Mouse (Mus musculus): Measurements from ENCODE around the gene Krtcap2. TPM values are rescaled to one million over a fixed set of nuclear protein-coding genes. Genes with fewer than 3 reads are reported as not detected.

The Krtcap2 gene
- polyA plus RNA-seq, 1 experiment = 183 TPM

GRCm38 (mm10) chr3:89206695-89207094, 39.1 kb upstream of the Krtcap2 start:
- H3K36me3 ChIP-seq (ENCODE audit: control insufficient read depth, insufficient read depth, low read length) = peaks cover 47% of the 10 kb centered on the region
- no peak for TF ChIP-seq POLR2A (IDR thresholded peaks at IDR 0.05; ENCODE audit: control insufficient read depth, extremely low read depth, insufficient read depth, low read length, poor library complexity)
- TF ChIP-seq CTCF (IDR thresholded peaks at IDR 0.05; ENCODE audit: borderline replicate concordance, control insufficient read depth, extremely low read depth, insufficient read depth, low read length, poor library complexity) = no peak
- H3K4me1 ChIP-seq (replicated peaks; ENCODE audit: control insufficient read depth, insufficient read depth, low read length) = peaks cover 6% of the 10 kb centered on the region
- DNase-seq = no peak
- H3K4me3 ChIP-seq (ENCODE audit: control insufficient read depth, insufficient read depth, low read length) = no peak overlapping the region
- 83% methylated on average over 2 of the region's 2 CpGs for WGBS
- no peak overlapping the region for H3K27ac ChIP-seq (ENCODE audit: control insufficient read depth, insufficient read depth, low read length)
- H3K27me3 ChIP-seq (ENCODE audit: control insufficient read depth, insufficient read depth, low read length) = no peaks in the 10 kb centered on the region

- WGBS = 95% methylated on average over 13 of the region's 13 CpGs
- H3K4me3 ChIP-seq (ENCODE audit: control insufficient read depth, insufficient read depth, low read length) = no peak overlapping the region
- H3K27me3 ChIP-seq (ENCODE audit: control insufficient read depth, insufficient read depth, low read length) = no peaks in the 10 kb centered on the region
- H3K4me1 ChIP-seq (replicated peaks; ENCODE audit: control insufficient read depth, insufficient read depth, low read length) = peaks cover 3% of the 10 kb centered on the region
- H3K27ac ChIP-seq (ENCODE audit: control insufficient read depth, insufficient read depth, low read length) = no peak overlapping the region
- no peak for DNase-seq
- peaks cover 47% of the 10 kb centered on the region for H3K36me3 ChIP-seq (ENCODE audit: control insufficient read depth, insufficient read depth, low read length)
- TF ChIP-seq CTCF (IDR thresholded peaks at IDR 0.05; ENCODE audit: borderline replicate concordance, control insufficient read depth, extremely low read depth, insufficient read depth, low read length, poor library complexity) (no peak), POLR2A (IDR thresholded peaks at IDR 0.05; ENCODE audit: control insufficient read depth, extremely low read depth, insufficient read depth, low read length, poor library complexity) (no peak)
Measured at GRCm38 (mm10) chr3:89208075-89208657, 37.6 kb upstream of the Krtcap2 start.

GRCm38 (mm10) chr3:89208736-89209135, 37.0 kb upstream of the Krtcap2 start:
- Histone ChIP-seq H3K36me3 (ENCODE audit: control insufficient read depth, insufficient read depth, low read length) (peaks cover 47% of the 10 kb centered on the region), H3K4me1 (replicated peaks; ENCODE audit: control insufficient read depth, insufficient read depth, low read length) (no peaks in the 10 kb centered on the region; the same call in 1 of the 2 replicates), H3K4me3 (ENCODE audit: control insufficient read depth, insufficient read depth, low read length) (no peak overlapping the region), H3K27me3 (ENCODE audit: control insufficient read depth, insufficient read depth, low read length) (no peaks in the 10 kb centered on the region), H3K27ac (ENCODE audit: control insufficient read depth, insufficient read depth, low read length) (no peak overlapping the region)
- 91% methylated on average over 6 of the region's 6 CpGs for WGBS
- no peak for DNase-seq
- TF ChIP-seq CTCF (IDR thresholded peaks at IDR 0.05; ENCODE audit: borderline replicate concordance, control insufficient read depth, extremely low read depth, insufficient read depth, low read length, poor library complexity) (no peak), POLR2A (IDR thresholded peaks at IDR 0.05; ENCODE audit: control insufficient read depth, extremely low read depth, insufficient read depth, low read length, poor library complexity) (no peak)

- H3K36me3 ChIP-seq (ENCODE audit: control insufficient read depth, insufficient read depth, low read length) = peaks cover 46% of the 10 kb centered on the region
Measured at GRCm38 (mm10) chr3:89209731-89210130, 36.0 kb upstream of the Krtcap2 start.

GRCm38 (mm10) chr3:89210162-89210561, 35.6 kb upstream of the Krtcap2 start:
- no peak for DNase-seq
- Histone ChIP-seq H3K27ac (ENCODE audit: control insufficient read depth, insufficient read depth, low read length) (no peak overlapping the region), H3K36me3 (ENCODE audit: control insufficient read depth, insufficient read depth, low read length) (peaks cover 42% of the 10 kb centered on the region), H3K4me3 (ENCODE audit: control insufficient read depth, insufficient read depth, low read length) (no peak overlapping the region), H3K27me3 (ENCODE audit: control insufficient read depth, insufficient read depth, low read length) (no peaks in the 10 kb centered on the region; the same call in 1 of the 2 replicates), H3K4me1 (replicated peaks; ENCODE audit: control insufficient read depth, insufficient read depth, low read length) (peaks cover 3% of the 10 kb centered on the region)
- WGBS = 87% methylated on average over 13 of the region's 13 CpGs
- TF ChIP-seq CTCF (IDR thresholded peaks at IDR 0.05; ENCODE audit: borderline replicate concordance, control insufficient read depth, extremely low read depth, insufficient read depth, low read length, poor library complexity) (no peak), POLR2A (IDR thresholded peaks at IDR 0.05; ENCODE audit: control insufficient read depth, extremely low read depth, insufficient read depth, low read length, poor library complexity) (no peak)

More at GRCm38 (mm10) chr3:89209731-89210130, 36.0 kb upstream of the Krtcap2 start:
- Histone ChIP-seq H3K4me1 (replicated peaks; ENCODE audit: control insufficient read depth, insufficient read depth, low read length) (peaks cover 3% of the 10 kb centered on the region), H3K27me3 (ENCODE audit: control insufficient read depth, insufficient read depth, low read length) (no peaks in the 10 kb centered on the region), H3K4me3 (ENCODE audit: control insufficient read depth, insufficient read depth, low read length) (no peak overlapping the region), H3K27ac (ENCODE audit: control insufficient read depth, insufficient read depth, low read length) (no peak overlapping the region)
- DNase-seq = no peak
- 94% methylated on average over 7 of the region's 7 CpGs for WGBS
- TF ChIP-seq CTCF (IDR thresholded peaks at IDR 0.05; ENCODE audit: borderline replicate concordance, control insufficient read depth, extremely low read depth, insufficient read depth, low read length, poor library complexity) = no peak
- no peak for TF ChIP-seq POLR2A (IDR thresholded peaks at IDR 0.05; ENCODE audit: control insufficient read depth, extremely low read depth, insufficient read depth, low read length, poor library complexity)

- Histone ChIP-seq H3K27ac (ENCODE audit: control insufficient read depth, insufficient read depth, low read length) (no peak overlapping the region), H3K4me1 (replicated peaks; ENCODE audit: control insufficient read depth, insufficient read depth, low read length) (peaks cover 3% of the 10 kb centered on the region), H3K27me3 (ENCODE audit: control insufficient read depth, insufficient read depth, low read length) (no peaks in the 10 kb centered on the region; the same call in 1 of the 2 replicates), H3K36me3 (ENCODE audit: control insufficient read depth, insufficient read depth, low read length) (peaks cover 36% of the 10 kb centered on the region), H3K4me3 (ENCODE audit: control insufficient read depth, insufficient read depth, low read length) (no peak overlapping the region)
- DNase-seq = no peak
- 75% methylated on average over 7 of the region's 7 CpGs for WGBS
- TF ChIP-seq CTCF (IDR thresholded peaks at IDR 0.05; ENCODE audit: borderline replicate concordance, control insufficient read depth, extremely low read depth, insufficient read depth, low read length, poor library complexity) (no peak), POLR2A (IDR thresholded peaks at IDR 0.05; ENCODE audit: control insufficient read depth, extremely low read depth, insufficient read depth, low read length, poor library complexity) (no peak)
Measured at GRCm38 (mm10) chr3:89210731-89211130, 35.0 kb upstream of the Krtcap2 start.

All from thymus, adult 2 months (tissue).